Mouse (Mus musculus): ENCODE results near the gene Rad21l. TPM values are rescaled to one million over a fixed set of nuclear protein-coding genes. Genes with fewer than 3 reads are reported as not detected.
"Not testable (repeated sequence)": the region's sequence is repeated elsewhere in the genome, so short reads cannot be mapped to it uniquely, and the experiment has no call there.

Gene Rad21l
- polyA plus RNA-seq, 3 experiments from 2014 or later: not detected

DNA sequence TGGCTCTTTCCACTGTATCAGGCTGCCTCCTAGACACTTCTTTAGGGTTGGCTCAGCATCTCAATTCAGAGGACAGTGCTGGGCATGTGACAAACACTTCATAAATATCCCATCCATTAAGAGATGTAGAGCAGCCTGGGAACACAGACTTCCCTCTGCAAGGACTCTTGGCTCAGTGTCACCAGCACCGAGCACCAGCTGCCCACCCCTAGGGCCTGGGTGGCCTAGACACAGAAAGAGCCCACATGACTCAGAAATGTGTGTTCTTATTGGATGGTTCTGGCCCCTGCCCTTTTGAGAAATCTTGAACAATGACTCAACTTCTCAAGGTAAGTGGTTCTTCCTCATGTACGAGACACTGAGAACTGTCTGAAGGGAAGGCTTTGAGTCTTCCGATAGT, 40.3 kb downstream of the Rad21l start:
- no peak for ATAC-seq

DNA sequence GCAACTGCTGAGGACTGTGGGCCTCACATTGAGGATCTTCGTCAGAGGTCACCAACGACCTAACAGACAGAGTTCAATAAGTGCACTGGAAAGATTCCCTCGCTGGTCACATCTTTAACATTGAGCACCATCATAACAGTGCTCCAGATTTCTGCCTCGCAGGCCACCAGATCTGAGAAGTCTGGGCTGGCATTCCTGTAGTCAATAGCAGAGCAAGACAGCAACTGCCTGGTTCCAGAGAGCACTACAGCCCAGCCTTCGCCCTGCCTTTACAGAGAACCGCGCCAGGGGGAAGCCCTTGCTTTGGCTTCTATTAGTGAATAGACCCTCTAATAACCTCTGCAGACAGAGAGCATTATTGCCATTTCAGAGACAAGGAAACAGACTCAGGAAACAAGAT, 42.0 kb downstream of the Rad21l start:
- ATAC-seq: no peak

DNA sequence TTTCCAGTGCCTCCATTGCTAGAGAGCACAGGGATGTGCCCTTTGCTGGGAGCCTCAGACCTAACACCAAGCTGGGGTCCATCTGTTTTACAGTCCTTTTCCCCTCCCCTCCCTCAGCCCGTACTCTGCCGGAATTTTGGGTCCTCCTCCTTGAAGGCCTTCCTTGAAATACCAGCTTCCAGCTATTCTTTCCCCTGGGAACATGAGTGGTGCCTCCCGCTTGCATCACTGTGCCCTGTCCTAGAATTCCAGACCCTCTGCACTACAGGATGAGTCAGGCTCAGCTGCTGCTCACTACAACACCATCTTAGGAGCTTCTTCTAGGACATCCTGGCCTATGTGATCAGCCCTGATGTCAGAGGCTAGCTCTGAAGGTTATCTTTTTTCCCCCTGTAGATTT, 44.6 kb downstream of the Rad21l start:
- ATAC-seq: no peak

DNA sequence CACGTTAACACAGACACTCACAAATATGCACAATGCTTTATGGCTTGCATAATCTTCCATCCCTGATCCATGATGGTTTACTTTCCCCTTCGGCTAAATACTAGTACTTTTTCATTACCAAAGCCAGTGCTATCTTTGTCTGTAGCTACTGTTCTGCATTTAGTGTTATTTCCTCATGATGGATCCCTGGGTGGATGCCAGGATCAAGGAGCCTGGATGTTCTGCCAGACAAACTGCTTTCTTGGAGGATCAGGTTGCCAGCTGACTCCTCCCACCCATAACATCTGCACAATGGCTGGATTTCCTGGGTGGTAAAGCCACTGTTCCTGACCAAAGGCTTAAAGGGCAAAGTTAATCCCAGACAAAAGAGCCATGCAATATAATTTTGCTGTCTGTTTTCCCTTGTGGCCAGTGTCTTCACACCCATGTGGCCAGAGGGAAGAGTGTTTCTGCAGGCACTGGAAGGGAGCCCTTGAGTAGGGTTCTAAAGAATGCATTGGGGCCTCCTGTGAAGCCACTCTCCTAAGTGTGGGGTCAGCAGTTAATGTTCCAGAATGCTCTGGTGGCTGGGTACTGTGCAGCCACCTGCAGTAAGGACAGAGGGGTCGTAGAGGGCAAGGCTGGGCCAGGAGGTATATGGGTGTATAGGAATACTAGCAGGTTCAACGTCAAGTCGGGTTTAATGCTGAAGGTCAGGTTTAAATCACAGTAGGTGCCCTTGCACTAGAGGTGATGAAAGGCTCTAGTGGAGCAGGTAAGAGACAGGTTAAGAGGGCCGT, 51.6 kb downstream of the Rad21l start:
- no peak for ATAC-seq

DNA sequence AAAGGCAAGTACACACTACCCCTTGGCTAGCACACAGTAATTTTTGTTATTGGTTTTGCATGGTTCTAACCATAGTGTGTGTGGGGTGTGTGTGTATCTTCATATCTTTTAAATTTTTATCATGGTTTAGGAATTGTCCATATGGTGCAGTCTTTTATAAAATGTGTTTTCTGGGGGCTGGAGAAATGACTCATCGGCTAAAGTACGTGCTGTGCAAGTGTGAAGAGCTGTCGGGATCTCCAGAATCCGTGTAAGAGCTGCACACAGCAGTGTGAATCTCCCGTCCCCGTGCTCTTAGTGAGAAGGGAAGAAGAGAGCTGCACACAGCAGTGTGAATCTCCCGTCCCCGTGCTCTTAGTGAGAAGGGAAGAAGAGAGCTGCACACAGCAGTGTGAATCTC, 52.6 kb downstream of the Rad21l start:
- not testable (repeated sequence) for ATAC-seq

DNA sequence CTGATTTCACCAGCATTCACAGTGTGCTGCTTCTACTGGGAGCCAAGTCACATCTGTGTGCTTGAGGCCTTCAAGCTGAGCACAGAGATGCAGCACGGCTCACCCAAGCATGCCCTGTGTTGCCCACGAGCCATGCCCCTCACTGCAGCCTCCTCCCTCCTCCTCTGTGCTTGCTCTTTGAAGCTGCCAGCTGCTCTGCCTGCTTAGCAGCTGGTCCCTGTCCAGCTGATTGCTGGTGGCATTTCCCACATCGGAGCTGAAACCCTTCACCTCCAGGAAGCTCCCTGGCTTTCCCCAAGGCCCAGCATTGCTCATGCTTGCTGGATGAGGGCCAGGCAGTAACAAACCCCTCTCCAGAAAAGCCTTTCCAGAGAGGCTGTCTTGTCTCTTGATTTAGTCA, 58.4 kb downstream of the Rad21l start:
- no peak for ATAC-seq

DNA sequence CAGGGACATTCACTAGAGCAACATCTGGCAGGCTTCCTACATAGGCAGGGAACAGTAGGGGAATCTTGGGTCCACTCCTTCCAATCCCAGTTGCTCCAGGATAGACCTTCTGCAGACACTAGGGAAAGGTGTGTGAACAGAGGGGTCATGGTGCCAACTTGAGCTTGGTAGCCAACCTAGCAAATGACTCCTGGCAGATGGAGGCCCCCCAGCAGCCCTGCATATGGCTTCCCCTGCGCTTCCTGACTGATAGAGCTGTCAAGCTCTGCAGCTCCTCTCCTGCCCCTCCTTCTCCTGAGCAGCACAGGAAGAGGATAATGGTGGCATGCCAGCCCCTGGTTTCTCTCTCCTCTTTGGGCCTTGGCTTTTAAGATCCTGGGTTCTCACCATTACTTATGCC, 59.9 kb downstream of the Rad21l start:
- ATAC-seq: no peak

DNA sequence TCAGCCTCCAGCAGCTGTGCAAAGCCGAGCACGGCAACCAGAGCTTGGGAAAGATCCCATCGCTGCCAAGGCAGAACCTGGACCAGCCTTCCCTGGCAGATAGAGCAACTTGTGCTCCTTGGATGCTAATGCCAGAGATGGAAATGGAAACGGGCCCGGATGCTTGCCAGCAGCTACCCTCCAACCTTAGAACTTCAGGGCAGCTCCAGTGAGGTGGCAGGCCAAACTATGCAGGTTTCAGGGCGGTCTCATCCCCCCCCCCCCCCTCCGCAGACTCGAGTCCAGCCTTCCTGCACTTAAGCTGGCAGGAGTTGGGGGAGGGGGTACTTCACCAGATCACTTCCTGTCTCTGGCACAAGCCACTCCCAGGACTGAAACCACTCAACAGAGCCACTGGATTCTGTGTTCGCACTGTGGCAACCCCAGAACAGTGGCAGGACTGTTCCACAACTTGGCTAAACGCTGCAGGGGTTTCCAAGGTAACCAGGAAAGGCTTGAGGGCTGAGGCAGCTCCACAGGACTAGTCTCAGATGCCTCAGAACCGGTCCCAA, 62.8 kb downstream of the Rad21l start:
- ATAC-seq: peak; percentile 56

DNA sequence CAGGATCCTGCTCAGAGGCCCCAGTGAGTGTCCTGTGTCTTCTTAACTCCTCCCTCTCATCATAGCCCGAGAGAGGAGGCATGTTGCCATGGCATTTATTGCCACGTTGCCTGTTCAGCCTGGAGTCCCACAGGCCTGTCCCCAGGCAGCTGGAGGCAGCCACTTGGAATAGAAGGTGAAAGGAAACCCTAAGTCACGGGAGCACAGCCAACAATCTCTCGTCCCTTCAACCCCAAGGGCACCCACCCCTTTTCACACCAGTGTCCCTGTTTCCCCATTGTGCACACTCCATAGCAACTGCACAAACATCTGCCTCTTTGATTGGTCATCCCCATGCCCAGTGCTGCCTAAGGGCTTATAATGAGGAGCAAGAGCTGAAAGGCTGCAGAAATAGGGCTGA, 64.7 kb downstream of the Rad21l start:
- no peak for ATAC-seq

DNA sequence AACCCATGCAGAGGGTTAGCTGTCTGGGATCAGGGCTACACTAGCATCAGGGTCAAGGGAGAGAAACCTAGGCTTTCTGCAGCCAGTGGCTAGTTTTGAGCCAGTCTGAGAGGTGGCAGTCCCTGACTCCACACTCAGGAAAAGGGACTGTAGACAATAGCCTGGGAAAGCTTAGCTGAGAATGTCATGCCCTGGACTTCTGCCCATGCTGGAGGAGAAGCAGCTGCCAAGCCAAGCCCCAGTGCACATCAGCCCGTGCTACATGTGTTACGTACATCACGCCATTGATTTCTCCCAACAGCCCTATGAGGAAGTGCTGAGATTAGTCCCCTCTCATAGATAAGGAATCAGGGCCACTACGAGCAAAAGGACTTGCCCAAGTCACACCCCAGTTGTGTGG, 66.2 kb downstream of the Rad21l start:
- no peak for ATAC-seq

DNA sequence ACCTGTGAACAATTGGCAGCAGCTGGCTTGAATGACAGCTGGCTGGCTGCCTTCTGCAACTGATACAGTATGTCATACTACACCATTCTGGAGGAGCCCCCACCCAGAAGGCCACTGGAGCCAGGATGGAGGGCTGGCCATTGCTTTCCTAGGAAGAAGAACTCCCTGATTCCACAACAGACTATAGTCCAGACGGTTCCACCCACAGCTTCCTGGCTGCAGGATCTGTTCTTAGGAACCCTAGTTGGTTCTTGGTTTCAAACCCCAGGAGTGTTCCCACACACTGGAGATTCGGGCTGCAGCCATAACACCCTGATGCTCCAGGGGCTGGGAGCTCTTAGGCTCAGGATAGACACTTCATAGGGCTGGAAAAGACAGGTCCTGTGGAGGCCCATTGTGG, 70.3 kb downstream of the Rad21l start:
- no peak for ATAC-seq

Other genes with a start within 250 kb of the Rad21l start
- not detected for gene 4921509C19Rik, start 192.4 kb downstream of the Rad21l start, polyA plus RNA-seq (2017; shearing (Covaris generic))
- 100 to 1,000 TPM; 119 to 162 (median 150) TPM for gene Nsfl1c, start 174.4 kb downstream of the Rad21l start, polyA plus RNA-seq (2017; shearing (Covaris generic))
- 100 to 1,000 TPM; 214 to 399 (median 264) TPM for gene Fkbp1a, start 126.0 kb downstream of the Rad21l start, polyA plus RNA-seq (2017; shearing (Covaris generic))
- 100 to 1,000 TPM in 1 of 3 experiments, 10 to 100 TPM in 2; 81.9 to 119 (median 91.2) TPM for gene Sdcbp2, start 95.9 kb downstream of the Rad21l start, polyA plus RNA-seq (2017; shearing (Covaris generic))
- gene Snph, start 35.9 kb downstream of the Rad21l start, polyA plus RNA-seq (2017; shearing (Covaris generic)): not detected
- gene Tmem74b, start 33.5 kb upstream of the Rad21l start, polyA plus RNA-seq (2017; shearing (Covaris generic)): not detected
- gene Psmf1, start 75.7 kb upstream of the Rad21l start, polyA plus RNA-seq (2017; shearing (Covaris generic)): 10 to 100 TPM; 67.0 to 79.2 (median 76.2) TPM
- not detected for gene Rspo4, start 174.4 kb upstream of the Rad21l start, polyA plus RNA-seq (2017; shearing (Covaris generic))
- gene Angpt4, start 242.7 kb upstream of the Rad21l start, polyA plus RNA-seq (2017; shearing (Covaris generic)): not detected